Mouse (Mus musculus) liver, embryonic 11.5 days (tissue): ENCODE measurements around the gene Wt1. TPM values are rescaled to one million over a fixed set of nuclear protein-coding genes. Genes with fewer than 3 reads are reported as not detected.

ENCODE experiments used
- ATAC-seq: fragments of 200-750 bp; cut with Nextera tagmentation; replicated peaks from 2 replicates; pipeline ENCODE4 v1.8.0; 2017; ENCODE audit warnings: moderate number of reproducible peaks, mild to moderate bottlenecking, moderate TSS enrichment, moderate library complexity; ENCODE audit not compliant: low FRiP score
- DNase-seq: peaks from one replicate; pipeline ENCODE4 v3.0.0-alpha.2; 2017; ENCODE audit warnings: low spot score
- H3K27ac ChIP-seq: fragments of 300-500 bp; sonication (generic); 2 replicates; pipeline ENCODE4 v1.5.1; 2014; ENCODE audit warnings: mild to moderate bottlenecking, low read depth, low read length, control low read depth
- H3K27me3 ChIP-seq: fragments of 300-500 bp; sonication (generic); replicated peaks from 2 replicates; pipeline ENCODE4 v1.6.1; 2014; ENCODE audit warnings: low read length, mixed read lengths; ENCODE audit not compliant: control insufficient read depth, insufficient read depth
- H3K36me3 ChIP-seq: fragments of 300-500 bp; sonication (generic); 2 replicates; pipeline ENCODE4 v1.6.1; 2014; ENCODE audit warnings: mild to moderate bottlenecking, low read length, moderate library complexity, mixed read lengths; ENCODE audit not compliant: control insufficient read depth, insufficient read depth
- H3K4me1 ChIP-seq: fragments of 300-500 bp; sonication (generic); replicated peaks from 2 replicates; pipeline ENCODE4 v1.6.1; 2014; ENCODE audit warnings: low read length, mixed read lengths; ENCODE audit not compliant: control insufficient read depth, insufficient read depth
- H3K4me2 ChIP-seq: fragments of 300-500 bp; sonication (generic); 2 replicates; pipeline ENCODE4 v1.6.1; 2014; ENCODE audit warnings: mild to moderate bottlenecking, control low read depth, moderate library complexity
- H3K4me3 ChIP-seq: fragments of 300-500 bp; sonication (generic); 2 replicates; pipeline ENCODE4 v1.5.1; 2014; ENCODE audit warnings: low read depth, low read length, control low read depth
- H3K9ac ChIP-seq: fragments of 300-500 bp; sonication (generic); 2 replicates; pipeline ENCODE4 v1.6.1; 2014; ENCODE audit warnings: low read depth, low read length, control low read depth
- H3K9me3 ChIP-seq: fragments of 300-500 bp; sonication (generic); 2 replicates; pipeline ENCODE4 v1.6.1; 2016; ENCODE audit warnings: low read length, inconsistent platforms, mixed read lengths; ENCODE audit not compliant: control insufficient read depth
- WGBS: fragments of 180-500 bp; shearing (Covaris S2); extraction: QIAGEN DNeasy Blood & Tissue Kit; methylation state at CpG from one replicate; pipeline ENCODE4 v1.1.7; 2014; 5-methylcytosine and 5-hydroxymethylcytosine counted together
- polyA plus RNA-seq: library from polyadenylated mRNA; unstranded; fragments of >200 nt; fragmentation: Nextera tagmentation; extraction: Ambion mirVana; gene quantifications from 2 replicates; pipeline ENCODE4 v1.2.1, GENCODE M21; 2014

The Wt1 gene
- polyA plus RNA-seq, 1 experiment from 2014 or later: 21.3 TPM

GRCm38 (mm10) chr2:105182501-105182900 lies 56.2 kb downstream of the Wt1 start:
- ATAC-seq: no peak
- WGBS: 48% methylated on average over 6 of the region's 6 CpGs
- Histone ChIP-seq H3K9me3 (no peaks in the 10 kb centered on the region), H3K4me2 (no peak overlapping the region), H3K4me1 (no peaks in the 10 kb centered on the region), H3K27me3 (no peaks in the 10 kb centered on the region), H3K27ac (no peak overlapping the region), H3K36me3 (no peaks in the 10 kb centered on the region), H3K9ac (no peak overlapping the region), H3K4me3 (no peak overlapping the region)
- no peak for DNase-seq

GRCm38 (mm10) chr2:105185140-105185539 lies 58.8 kb downstream of the Wt1 start:
- ATAC-seq (no peak), DNase-seq (no peak)
- no peaks in the 10 kb centered on the region for H3K9me3 ChIP-seq
- no peak overlapping the region for H3K4me2 ChIP-seq
- no peak overlapping the region for H3K4me3 ChIP-seq
- 72% methylated on average over 3 of the region's 3 CpGs for WGBS
- no peak overlapping the region for H3K9ac ChIP-seq
- no peak overlapping the region for H3K27ac ChIP-seq
- no peaks in the 10 kb centered on the region for H3K4me1 ChIP-seq
- H3K36me3 ChIP-seq: no peaks in the 10 kb centered on the region
- no peaks in the 10 kb centered on the region for H3K27me3 ChIP-seq

DNA sequence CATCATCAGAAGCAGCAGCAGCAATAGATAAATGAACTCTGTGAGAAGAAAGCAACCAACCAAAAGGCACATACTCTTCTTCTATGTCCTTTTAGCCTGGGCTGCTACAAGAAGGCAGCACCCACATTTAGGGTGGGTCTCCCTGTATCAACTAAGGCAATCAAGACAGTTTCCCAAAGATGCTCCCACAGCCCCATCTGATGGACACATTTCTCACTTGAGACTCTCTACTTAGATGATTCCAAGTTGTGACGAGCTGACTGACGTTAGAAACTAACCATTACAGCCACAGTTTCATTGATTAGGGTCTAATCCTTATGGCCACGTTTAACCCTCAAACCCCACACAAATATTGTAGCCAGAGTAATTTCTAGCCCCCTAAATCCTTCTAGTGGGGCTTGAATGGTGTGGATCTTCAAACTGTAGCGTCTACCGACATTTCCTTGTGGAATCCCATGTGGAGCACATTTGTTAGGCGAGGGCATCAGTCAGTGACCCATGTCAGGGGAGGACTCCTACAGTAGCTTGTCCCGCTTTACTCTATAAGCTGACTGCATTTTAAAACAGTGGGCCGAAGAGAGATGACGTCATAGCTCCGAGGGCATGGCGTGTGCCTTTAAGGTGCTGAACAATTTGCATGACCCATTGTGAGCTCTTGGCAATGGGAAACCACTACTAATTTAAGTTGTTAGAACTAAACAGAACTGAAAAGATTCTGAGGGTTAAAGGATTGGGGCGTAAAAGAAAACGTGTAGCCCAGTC lies 59.6 kb downstream of the Wt1 start:
- H3K4me3 ChIP-seq: no peak overlapping the region
- no peaks in the 10 kb centered on the region for H3K27me3 ChIP-seq
- no peak overlapping the region for H3K27ac ChIP-seq
- no peak for DNase-seq
- no peaks in the 10 kb centered on the region for H3K36me3 ChIP-seq
- no peaks in the 10 kb centered on the region for H3K4me1 ChIP-seq
- H3K9ac ChIP-seq: no peak overlapping the region
- no peak for ATAC-seq
- 72% methylated on average over 13 of the region's 13 CpGs for WGBS
- H3K9me3 ChIP-seq: no peaks in the 10 kb centered on the region
- H3K4me2 ChIP-seq: no peak overlapping the region

DNA sequence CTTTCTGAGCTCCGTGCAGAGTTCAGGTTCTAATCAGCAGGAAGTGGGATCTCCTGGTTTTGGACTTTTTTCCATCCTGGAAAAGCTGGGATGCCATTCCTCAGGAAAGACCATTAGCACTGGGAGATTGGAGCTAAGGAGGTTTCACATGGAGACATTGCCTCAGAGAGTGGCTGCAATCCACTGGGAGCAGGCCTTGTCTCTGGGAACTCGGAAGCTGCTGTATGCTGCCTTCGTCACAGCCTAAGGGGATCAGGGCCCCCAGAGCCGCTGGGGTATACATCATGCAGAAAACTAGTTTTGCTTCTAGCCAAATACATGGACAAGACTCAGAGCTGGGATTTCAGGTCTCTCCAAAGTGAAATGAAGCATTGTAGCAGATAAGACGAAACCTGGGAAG lies 60.3 kb downstream of the Wt1 start:
- no peaks in the 10 kb centered on the region for H3K9me3 ChIP-seq
- no peak overlapping the region for H3K4me2 ChIP-seq
- no peak overlapping the region for H3K9ac ChIP-seq
- no peaks in the 10 kb centered on the region for H3K27me3 ChIP-seq
- H3K4me3 ChIP-seq: no peak overlapping the region
- H3K27ac ChIP-seq: no peak overlapping the region
- ATAC-seq (no peak), DNase-seq (no peak)
- WGBS: 63% methylated on average over 5 of the region's 5 CpGs
- H3K36me3 ChIP-seq: no peaks in the 10 kb centered on the region
- no peaks in the 10 kb centered on the region for H3K4me1 ChIP-seq

DNA sequence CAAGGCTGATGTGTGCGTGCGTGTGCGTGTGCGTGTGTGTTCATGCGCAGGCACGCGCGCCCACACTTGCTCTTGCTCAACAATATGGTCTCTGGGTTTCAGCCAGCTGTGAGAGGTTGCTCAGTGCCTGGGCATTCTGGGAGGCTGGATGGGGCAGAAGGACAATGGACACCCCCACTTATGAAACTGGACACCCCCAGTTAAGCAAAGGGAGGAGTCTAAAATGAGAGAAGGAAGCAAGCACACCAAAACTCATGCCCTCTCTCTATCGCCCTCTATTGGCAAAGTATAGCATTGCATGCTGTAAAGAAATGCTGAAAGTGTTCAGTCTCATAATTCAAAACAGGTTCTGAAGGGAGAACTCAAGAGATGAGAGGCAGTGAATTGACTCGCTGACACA lies 61.9 kb downstream of the Wt1 start:
- Histone ChIP-seq H3K27me3 (no peaks in the 10 kb centered on the region), H3K36me3 (no peaks in the 10 kb centered on the region), H3K4me2 (no peak overlapping the region), H3K4me1 (no peaks in the 10 kb centered on the region), H3K4me3 (no peak overlapping the region), H3K9me3 (no peaks in the 10 kb centered on the region), H3K9ac (no peak overlapping the region), H3K27ac (no peak overlapping the region)
- 76% methylated on average over 10 of the region's 10 CpGs for WGBS
- no peak for ATAC-seq
- no peak for DNase-seq

DNA sequence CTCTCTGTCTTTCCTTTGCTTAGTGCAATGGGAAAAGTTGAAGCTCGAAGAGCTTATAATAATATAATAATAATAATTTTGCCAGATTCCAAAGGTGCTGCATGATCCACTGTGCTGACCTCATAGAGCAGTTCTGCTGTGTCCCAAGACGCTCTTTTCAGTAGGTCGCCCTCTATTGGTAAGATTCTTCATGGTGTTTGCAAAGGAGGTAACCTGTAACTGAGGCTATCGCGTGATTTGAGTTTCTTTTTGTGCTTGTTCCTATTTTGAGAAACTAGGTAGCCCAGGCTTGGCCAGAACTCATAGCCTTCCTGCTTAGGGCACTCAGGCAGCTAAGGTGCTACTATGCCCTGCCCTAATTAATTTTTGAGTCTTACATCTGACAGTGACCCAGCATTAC lies 63.0 kb downstream of the Wt1 start:
- H3K36me3 ChIP-seq: no peaks in the 10 kb centered on the region
- WGBS: 23% methylated on average over 5 of the region's 5 CpGs
- ATAC-seq: no peak

GRCm38 (mm10) chr2:105200152-105200551 lies 73.8 kb downstream of the Wt1 start:
- H3K4me1 ChIP-seq: no peaks in the 10 kb centered on the region
- DNase-seq: no peak
- WGBS: 39% methylated on average over 8 of the region's 8 CpGs

More for the DNA sequence above, 63.0 kb downstream of the Wt1 start:
- Histone ChIP-seq H3K27ac (no peak overlapping the region), H3K9me3 (no peaks in the 10 kb centered on the region), H3K9ac (no peak overlapping the region), H3K4me1 (no peaks in the 10 kb centered on the region), H3K4me2 (no peak overlapping the region), H3K27me3 (no peaks in the 10 kb centered on the region), H3K4me3 (no peak overlapping the region)
- no peak for DNase-seq

GRCm38 (mm10) chr2:105206563-105207174 lies 80.3 kb downstream of the Wt1 start:
- no peaks in the 10 kb centered on the region for H3K27me3 ChIP-seq
- H3K9me3 ChIP-seq: no peaks in the 10 kb centered on the region
- no peak overlapping the region for H3K27ac ChIP-seq
- ATAC-seq (no peak), DNase-seq (no peak)
- 56% methylated on average over 9 of the region's 9 CpGs for WGBS
- no peak overlapping the region for H3K9ac ChIP-seq
- no peaks in the 10 kb centered on the region for H3K36me3 ChIP-seq
- no peak overlapping the region for H3K4me2 ChIP-seq
- H3K4me1 ChIP-seq: no peaks in the 10 kb centered on the region; the same call in 1 of the 2 replicates
- no peak overlapping the region for H3K4me3 ChIP-seq

More at GRCm38 (mm10) chr2:105200152-105200551, 73.8 kb downstream of the Wt1 start:
- Histone ChIP-seq H3K27ac (no peak overlapping the region), H3K9ac (no peak overlapping the region), H3K27me3 (no peaks in the 10 kb centered on the region), H3K4me2 (no peak overlapping the region), H3K36me3 (no peaks in the 10 kb centered on the region), H3K9me3 (no peaks in the 10 kb centered on the region), H3K4me3 (no peak overlapping the region)
- ATAC-seq: no peak

DNA sequence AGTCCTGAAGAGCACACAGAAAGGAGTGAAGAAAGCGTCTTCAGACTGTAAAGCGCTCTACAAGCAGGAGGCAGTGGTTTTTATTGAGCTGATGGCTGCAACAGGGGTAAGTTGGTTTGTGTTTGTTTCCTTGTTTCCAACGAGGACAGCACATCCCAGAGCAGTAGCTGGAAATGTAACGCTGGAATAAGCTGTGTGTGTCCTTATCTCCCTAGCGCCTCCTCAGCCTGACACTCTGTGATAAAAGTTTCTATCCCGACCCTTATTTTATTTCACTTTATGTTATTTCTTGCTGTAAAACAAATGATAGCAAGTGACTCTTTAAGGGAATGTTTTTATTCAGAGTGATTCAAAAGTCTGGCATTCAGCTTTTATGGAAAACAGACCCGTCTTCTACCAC lies 86.5 kb downstream of the Wt1 start:
- Histone ChIP-seq H3K36me3 (no peaks in the 10 kb centered on the region), H3K4me3 (no peak overlapping the region), H3K4me2 (no peak overlapping the region), H3K9ac (no peak overlapping the region), H3K27me3 (no peaks in the 10 kb centered on the region), H3K27ac (no peak overlapping the region), H3K4me1 (no peaks in the 10 kb centered on the region), H3K9me3 (no peaks in the 10 kb centered on the region)
- DNase-seq (no peak), ATAC-seq (no peak)
- WGBS: 48% methylated on average over 7 of the region's 7 CpGs
